Mouse (Mus musculus) G1E-ER4 (cell line): ENCODE measurements around the gene Slx4ip. TPM values are rescaled to one million over a fixed set of nuclear protein-coding genes. Genes with fewer than 3 reads are reported as not detected.

Source experiments
- GATA1 ChIP-seq: IDR thresholded peaks from one replicate; pipeline ENCODE4 v1.8.0; 2012; ENCODE audit warnings: low read length, inconsistent platforms
- polyA plus RNA-seq: library from polyadenylated mRNA; stranded (reverse); fragments of >175 nt; gene quantifications from 2 replicates; pipeline ENCODE4 v1.2.3, GENCODE M21; 2012

Gene Slx4ip
- polyA plus RNA-seq, 1 experiment = 0.43 TPM

GRCm38 (mm10) chr2:136993116-136993515 lies 102.1 kb downstream of the Slx4ip start:
- no peak for TF ChIP-seq GATA1

- no peak for TF ChIP-seq GATA1
These were observed 106.1 kb downstream of the Slx4ip start for GRCm38 (mm10) chr2:136997104-136997503.

- no peak for TF ChIP-seq GATA1
These were observed 111.0 kb downstream of the Slx4ip start for GRCm38 (mm10) chr2:137002031-137002430.

- TF ChIP-seq GATA1 = no peak
These were observed 115.6 kb downstream of the Slx4ip start for GRCm38 (mm10) chr2:137006656-137007055.

DNA sequence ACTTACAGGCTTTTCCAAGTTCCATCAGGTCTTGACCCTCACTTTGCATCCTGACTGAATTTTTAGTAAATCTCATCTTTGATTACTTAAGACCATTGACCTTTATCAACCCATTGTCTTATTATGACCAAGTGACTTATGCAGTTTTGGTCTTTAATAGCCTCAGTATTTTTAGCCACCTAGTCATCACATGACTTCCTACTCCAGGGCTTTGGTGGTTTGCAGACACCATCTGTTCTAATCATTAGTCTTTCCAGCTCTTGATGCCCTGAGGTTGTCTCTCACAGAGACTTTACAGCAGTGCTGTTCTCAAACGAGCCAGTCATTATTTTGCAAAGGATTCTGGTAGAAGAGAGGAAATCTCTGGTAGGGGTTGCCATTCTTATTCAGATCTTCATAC lies 121.0 kb downstream of the Slx4ip start:
- TF ChIP-seq GATA1 = no peak

GRCm38 (mm10) chr2:137013151-137013550 lies 122.1 kb downstream of the Slx4ip start:
- TF ChIP-seq GATA1 = no peak

DNA sequence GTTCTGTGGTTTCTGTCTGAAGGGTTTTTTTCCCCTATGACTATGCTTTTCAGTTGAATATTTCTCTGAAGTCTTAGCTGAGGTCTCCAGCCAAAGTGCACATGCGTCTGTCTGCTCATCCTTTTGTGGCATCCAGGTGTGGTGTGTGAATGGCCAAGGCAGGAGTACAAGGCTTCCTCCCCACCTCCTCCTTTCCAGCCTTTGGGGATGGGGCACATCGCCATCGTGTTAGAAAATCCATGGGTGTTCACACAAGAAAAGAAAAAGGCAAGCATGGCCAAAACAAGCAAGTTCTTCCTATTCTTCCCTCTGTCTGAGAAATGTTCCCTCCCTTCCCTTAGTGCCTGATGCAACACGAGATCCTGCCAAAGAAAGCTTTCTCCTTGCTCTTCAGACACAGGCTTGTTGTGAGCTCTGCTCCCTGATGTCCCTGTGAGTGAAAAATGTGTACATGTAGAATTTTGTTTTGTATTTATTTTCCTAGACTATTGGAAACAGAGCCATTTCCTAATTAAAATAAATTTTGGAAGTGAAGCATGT lies 122.9 kb downstream of the Slx4ip start:
- TF ChIP-seq GATA1 = no peak

GRCm38 (mm10) chr2:137014423-137014822 lies 123.4 kb downstream of the Slx4ip start:
- no peak for TF ChIP-seq GATA1

DNA sequence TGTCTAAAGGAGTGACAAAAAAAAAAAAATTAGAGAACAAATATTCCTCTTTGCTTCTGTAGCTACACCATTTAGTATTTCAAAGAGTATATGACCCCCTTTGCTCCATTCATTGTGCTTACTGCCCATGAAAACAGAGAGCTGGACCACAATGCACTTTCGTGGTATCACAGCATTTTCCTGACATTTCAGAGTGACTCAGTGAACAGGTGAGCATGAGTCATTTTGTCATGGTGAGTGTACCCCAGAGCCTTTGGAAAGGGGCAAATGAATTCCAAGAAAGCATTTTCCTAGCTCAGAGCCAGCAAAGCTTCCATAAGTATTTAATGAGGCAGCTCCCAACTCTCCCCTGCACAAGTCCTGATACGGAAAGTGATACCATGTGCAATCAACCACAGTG lies 153.1 kb downstream of the Slx4ip start:
- TF ChIP-seq GATA1 = no peak

GRCm38 (mm10) chr2:137049367-137049766 lies 158.3 kb downstream of the Slx4ip start:
- TF ChIP-seq GATA1 = no peak

DNA sequence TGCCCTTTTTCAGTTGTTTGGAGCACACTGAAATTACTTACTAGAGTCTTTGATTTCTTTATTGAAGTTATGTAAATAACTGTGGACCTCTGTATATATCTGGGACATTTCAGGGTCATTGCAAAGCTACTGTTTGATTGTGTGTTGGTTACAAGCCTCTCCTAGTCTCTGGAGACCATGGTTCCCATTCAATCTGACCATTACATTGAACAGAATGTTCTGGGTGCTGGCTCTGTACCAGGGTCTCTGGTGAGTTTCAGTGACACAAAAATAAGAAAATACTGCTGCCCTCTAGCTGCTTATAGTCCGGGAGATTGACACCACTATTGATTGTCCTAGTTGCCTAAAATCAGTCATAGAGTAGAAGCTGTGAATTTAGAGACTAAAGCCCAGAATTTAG lies 158.9 kb downstream of the Slx4ip start:
- TF ChIP-seq GATA1 = no peak

DNA sequence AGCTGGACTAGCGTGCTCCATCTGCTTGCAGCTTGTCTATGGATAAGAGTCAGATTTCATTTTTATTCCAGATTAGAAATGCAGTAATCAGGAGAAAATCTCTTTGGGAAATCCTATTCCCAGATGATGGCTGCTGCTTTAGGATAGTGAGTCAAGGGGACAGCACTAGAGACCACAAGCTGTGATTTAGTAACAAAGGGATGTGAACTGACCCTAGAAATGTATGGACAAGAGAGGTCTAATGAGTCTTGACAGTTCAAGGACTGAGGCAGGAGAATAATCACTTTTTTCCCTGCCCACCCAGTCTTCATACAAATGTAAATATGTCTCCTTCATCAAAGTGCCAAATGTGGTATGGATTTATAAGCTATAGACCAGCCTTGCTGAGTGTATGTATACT lies 172.8 kb downstream of the Slx4ip start:
- no peak for TF ChIP-seq GATA1

- no peak for TF ChIP-seq GATA1
These were observed 173.5 kb downstream of the Slx4ip start for GRCm38 (mm10) chr2:137064513-137064912.

GRCm38 (mm10) chr2:137067479-137068110 lies 176.6 kb downstream of the Slx4ip start:
- no peak for TF ChIP-seq GATA1

DNA sequence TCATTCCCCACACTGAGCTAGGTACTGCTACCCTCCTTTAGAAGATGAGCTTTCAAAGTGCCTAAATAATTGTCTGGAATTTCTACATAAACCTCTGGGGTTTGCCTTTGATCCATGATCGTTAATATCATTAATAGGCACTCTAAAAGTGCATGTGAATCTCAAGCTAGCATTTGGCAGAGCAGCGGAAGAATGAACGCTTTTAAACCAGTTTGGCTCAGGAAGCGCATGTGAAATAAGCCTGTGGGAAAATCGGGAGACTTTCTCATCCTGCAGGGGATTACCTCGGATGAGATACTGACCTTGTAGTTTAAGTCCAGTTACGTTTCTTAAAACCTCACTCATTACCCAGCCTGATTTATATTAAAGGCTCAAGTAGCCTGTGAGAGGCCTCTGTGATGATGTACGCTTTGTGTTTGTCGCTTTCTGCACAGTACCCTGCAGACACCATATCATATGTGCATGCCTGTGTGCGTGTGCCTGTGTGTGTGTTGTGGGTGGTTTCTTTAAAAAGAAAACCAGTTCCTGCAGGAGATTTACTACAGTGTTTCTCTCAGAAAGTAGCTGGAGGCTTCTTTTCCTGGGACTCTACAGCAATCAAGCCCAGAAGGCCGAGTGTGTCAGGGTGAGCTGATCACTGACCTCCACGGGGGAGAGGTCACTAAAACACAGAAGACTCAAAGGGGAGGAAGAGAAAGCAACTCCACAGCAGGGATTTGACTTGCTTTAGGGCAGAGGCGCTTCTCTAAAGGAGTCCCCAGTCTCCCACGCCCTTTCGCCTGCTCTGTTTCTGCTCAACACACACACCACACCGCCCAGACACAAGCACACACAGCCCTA lies 182.7 kb downstream of the Slx4ip start:
- no peak for TF ChIP-seq GATA1

GRCm38 (mm10) chr2:137074313-137074620 lies 183.2 kb downstream of the Slx4ip start:
- TF ChIP-seq GATA1 = no peak

DNA sequence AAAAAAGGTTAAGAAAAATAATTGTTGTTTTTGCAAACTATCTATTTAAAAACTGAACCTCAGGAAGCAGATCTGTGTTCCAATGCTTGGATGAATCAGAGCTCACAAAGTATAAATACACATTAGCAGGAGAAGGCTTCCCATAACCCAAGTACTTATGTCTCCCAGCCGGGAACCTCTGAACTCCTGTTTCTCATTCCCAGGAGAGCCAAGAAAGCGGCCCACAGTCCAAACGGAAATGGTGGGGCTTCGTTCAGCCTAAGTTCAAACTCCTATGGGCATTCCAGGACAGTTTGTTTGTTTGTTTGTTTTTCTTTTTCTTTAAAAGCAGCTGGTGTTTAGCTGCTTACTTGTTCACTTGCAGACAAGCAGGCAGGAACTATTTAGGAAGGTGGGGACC lies 187.8 kb downstream of the Slx4ip start:
- TF ChIP-seq GATA1 = no peak
